Mouse (Mus musculus): ENCODE data around the gene Fbxw21.

GRCm38 (mm10) chr9:109199353-109199752 is 37.5 kb upstream of the Fbxw21 start:
- TF ChIP-seq MAX (IDR thresholded peaks at IDR 0.05) (no peak), USF1 (IDR thresholded peaks at IDR 0.05; ENCODE audit: low read depth) (no peak), CTCF (IDR thresholded peaks at IDR 0.05; ENCODE audit: control insufficient read depth, insufficient read depth, insufficient read length) (no peak), MYOG (IDR thresholded peaks at IDR 0.05; ENCODE audit: control insufficient read depth, extremely low read depth, insufficient read length) (no peak)

All from C2C12 (cell line).